Mouse (Mus musculus) brain, embryonic 14.5 days (tissue): ENCODE measurements around the gene Map4k4. TPM values are rescaled to one million over a fixed set of nuclear protein-coding genes. Genes with fewer than 3 reads are reported as not detected.

ENCODE experiments used
- DNase-seq: peaks from one replicate; pipeline ENCODE4 v3.0.0-alpha.2; 2011; ENCODE audit warnings: low read depth
- CTCF ChIP-seq: fragments of 200-500 bp; IDR thresholded peaks from 2 replicates; pipeline ENCODE4 v1.5.1; 2012; ENCODE audit warnings: inconsistent platforms, mild to moderate bottlenecking, moderate library complexity, borderline replicate concordance; ENCODE audit not compliant: insufficient read depth, insufficient read length; ENCODE audit errors: extremely low read depth
- POLR2A ChIP-seq: fragments of 200-500 bp; IDR thresholded peaks from 2 replicates; pipeline ENCODE4 v1.6.1; 2012; ENCODE audit warnings: mild to moderate bottlenecking, inconsistent platforms, borderline replicate concordance; ENCODE audit not compliant: poor library complexity, insufficient read depth, insufficient read length, severe bottlenecking; ENCODE audit errors: extremely low read depth
- polyA plus RNA-seq: library from polyadenylated mRNA; depleted of rRNA; stranded (reverse); fragments of >200 nt; gene quantifications from 2 replicates; pipeline ENCODE4 v1.2.3, GENCODE M21; 2012

Gene Map4k4
- polyA plus RNA-seq, 1 experiment: 424 TPM

DNA sequence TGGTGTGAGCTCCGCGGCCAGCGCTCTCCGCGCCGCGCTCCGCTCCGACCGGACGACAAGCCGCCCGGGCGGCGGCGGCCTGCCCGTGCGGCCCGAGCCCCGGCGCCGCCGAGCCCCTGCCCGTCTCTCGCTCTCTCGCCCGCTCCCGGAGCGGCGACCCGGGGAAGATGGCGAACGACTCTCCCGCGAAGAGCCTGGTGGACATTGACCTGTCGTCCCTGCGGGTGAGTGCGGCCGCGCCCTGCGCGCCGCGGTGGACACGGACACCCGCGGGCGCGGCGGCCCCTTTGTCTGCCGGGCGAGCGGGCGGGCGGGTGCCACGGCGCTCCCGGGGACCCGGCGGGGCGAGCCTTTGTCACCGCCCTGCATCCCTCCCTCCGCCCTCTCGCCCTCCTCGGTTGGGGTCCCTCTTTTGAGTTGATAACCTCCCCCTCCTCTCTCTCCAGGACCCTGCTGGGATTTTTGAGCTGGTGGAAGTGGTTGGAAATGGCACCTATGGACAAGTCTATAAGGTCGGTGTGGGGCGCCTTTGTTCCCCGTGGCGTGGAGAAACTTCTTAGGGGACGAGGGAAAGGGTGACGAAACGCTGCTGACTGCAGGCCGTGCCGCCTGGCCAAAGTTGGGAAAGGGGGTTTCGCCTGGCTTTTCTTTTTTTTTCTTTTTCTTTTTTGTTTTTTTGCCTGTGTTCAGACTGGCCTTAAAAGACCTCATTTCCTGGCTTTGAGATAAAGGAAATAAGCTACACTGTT lies 524 bp downstream of the Map4k4 start:
- peak; percentile 71 for DNase-seq

DNA sequence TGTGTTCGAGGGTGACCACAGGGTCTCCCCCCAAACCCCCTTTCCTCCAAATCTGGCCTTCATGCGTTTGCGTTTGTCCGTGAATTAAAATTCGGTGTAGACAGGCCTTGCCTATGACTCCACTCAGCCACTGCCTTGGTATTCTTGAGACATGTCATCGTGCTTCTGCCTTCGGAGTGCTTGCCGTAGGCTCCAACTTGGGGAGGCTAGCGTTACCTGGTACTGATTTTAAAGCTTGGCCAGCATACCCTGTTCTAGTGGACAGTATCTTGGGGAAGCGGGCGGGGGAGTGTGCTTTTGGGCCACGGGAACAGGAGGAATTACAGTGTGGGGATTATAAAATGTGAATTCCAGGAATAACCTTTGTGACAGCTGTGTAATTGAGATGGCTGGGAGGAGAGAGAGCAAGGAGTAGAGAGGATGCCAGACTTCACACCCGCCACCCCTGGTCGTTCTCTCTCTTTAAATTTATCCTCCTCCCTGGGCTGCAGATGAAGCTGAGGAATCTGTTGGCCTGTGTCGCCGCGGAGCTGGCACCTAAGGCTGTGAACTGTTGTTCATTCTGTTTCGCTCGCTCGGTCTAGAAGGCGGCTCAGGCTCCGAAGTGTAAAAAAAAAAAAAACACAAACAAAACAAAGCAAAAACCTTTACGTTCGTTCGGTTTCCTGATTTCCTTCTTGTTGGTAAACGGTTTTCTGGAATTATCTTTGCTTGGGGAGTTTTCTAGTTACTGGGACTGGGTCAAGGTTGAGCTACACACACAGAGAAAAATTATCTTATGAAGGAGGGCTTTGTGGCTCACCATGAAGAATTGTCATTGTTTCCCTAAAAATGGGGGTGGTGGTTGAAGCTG lies 1.4 kb downstream of the Map4k4 start:
- peak; percentile 75 for DNase-seq
- TF ChIP-seq POLR2A (no peak), CTCF (no peak)

More for the DNA sequence above, 524 bp downstream of the Map4k4 start:
- TF ChIP-seq POLR2A (peak; percentile 37; the same call in 1 of the 2 replicates), CTCF (no peak)

DNA sequence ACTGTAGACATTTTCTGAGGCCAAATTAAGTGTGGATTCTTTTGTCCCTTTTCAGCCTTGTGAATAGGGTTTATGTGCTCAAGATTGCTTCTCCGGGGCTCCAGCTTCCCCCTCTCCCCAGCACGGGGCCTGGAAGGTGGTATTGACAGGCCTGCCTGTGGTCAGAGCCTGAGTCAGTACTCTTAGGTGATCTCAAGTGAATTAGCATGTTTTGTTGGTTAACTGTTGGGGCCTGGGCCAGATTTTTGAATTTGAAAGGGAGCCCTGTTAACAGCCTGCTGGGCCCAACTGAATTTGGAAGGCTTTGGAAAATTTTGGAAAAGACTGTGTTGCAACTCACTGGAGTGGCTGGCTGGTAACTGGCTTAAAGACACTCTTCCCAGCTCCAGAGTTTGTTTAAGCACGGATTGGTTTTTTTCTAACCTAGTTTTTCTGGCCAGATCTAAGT lies 2.0 kb downstream of the Map4k4 start:
- TF ChIP-seq CTCF: no peak
- TF ChIP-seq POLR2A: no peak
- peak; percentile 87 for DNase-seq

DNA sequence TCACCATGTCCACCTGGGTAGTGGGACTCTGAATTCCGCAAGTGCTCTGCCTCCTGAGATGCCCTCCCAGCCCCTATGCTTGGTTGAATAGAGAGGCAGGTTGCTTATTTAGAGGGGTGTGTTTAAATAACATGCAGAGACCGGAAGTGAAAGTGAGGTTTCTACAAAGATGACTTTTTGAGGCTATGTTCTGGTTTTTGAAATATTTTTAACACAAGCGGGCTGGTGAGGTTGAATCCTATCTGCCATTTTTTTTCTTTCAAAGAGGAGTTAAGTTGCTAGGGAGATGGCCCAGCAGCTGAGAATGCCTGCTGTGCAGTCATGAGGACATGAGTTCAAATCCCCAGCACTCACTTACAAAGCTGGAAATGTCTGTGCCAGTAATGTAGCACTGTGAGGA lies 4.0 kb downstream of the Map4k4 start:
- TF ChIP-seq POLR2A: no peak
- TF ChIP-seq CTCF: no peak
- no peak for DNase-seq

DNA sequence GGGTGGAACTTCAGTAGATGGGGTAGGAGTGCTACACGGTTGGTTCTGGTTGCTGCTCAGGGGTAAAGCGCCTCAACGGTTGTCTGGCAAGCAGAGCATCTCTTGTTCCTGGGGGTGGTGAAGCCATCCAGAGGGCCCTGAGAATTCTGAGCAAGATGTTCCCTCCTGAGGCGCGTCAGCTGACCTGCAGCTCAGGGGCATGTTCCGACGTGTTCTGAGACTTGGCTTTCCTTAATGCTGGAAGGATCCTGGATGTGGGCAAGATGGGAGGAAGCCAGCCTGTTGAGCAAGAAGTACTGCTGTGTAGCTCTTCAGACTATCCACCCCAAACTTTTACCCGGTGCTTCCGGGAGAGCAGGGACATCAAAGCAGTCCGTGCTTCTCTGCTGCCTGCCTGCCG lies 6.2 kb downstream of the Map4k4 start:
- DNase-seq: no peak
- TF ChIP-seq POLR2A: no peak
- TF ChIP-seq CTCF: no peak

DNA sequence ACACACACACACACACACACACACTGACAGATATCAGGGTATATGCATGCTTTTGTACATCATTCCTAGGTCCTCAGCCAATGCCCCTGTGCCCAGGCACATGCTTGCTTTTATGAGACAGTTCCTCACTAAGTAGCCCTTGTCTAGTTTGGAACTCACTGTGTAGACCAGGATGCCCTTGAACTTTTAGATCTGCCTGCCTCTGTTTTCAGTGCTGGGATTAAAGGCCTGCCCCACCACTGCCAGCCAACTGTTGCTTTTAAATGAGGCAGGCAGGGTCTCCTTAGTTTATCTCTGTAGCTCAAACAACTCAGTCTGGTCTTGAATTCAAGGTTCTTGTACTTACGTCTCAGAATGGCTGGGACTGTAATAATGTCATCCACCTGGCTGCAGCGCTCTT lies 8.3 kb downstream of the Map4k4 start:
- DNase-seq: no peak
- no peak for TF ChIP-seq CTCF
- TF ChIP-seq POLR2A: no peak

DNA sequence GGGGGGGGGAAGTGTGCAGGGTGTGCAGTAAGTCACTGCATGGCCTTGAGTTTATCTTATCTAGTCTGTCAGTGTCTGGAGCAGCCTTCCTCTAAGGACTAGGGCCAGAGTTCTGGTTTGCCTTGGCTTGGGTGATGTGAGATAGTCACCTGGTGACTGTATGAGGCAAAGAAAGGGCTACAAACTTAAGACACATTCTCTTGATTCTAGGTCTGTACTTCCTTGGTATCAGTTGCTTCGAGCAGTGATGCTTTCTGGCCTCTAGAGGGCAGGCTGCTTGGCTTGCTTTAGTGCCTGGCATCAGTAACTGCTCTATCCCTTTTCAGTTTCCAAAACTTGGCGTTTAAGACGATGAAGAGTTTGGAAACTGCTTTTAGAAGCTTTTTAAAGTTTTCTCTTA lies 10.7 kb downstream of the Map4k4 start:
- peak; percentile 77 for DNase-seq
- no peak for TF ChIP-seq POLR2A
- TF ChIP-seq CTCF: peak; percentile 81; the same call in 1 of the 2 replicates

DNA sequence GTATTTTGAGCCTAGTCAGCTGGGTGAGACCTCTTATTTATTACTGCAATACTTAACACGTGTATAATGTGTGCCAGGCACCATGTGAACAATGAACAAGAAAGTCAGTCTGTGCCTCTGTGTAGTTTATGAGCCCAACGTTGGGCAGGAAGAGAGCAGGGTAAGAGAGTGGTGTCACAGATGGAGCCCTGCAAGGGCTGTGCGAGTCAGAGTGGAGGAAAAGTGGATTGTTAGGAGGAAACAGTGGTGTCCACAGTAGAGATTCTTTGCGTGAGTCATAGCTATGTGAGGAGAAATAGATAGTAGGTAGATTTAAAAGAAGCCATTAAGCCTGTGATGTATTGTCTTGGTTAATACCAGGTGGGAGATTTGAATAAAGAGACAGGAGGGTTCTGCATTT lies 12.5 kb downstream of the Map4k4 start:
- no peak for DNase-seq
- no peak for TF ChIP-seq CTCF

DNA sequence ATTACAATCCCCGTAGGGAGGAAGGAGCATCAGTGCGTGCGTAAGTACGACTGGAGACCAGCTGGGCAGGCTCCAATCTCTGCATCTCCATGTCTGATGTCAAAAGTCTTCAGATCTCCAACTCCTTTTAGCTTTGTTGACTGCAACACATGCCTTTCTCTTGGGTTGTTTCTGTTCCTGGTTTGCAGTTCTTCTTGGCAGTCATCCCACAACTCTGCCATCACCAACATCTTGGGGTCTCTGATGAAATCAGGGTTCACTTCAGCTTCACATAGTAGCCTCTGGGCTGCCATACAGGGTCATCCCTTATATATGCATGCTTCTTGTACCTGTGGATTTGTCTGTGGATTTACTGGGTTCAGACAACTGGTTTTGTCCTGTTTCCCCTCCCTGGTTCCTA lies 15.4 kb downstream of the Map4k4 start:
- no peak for DNase-seq

DNA sequence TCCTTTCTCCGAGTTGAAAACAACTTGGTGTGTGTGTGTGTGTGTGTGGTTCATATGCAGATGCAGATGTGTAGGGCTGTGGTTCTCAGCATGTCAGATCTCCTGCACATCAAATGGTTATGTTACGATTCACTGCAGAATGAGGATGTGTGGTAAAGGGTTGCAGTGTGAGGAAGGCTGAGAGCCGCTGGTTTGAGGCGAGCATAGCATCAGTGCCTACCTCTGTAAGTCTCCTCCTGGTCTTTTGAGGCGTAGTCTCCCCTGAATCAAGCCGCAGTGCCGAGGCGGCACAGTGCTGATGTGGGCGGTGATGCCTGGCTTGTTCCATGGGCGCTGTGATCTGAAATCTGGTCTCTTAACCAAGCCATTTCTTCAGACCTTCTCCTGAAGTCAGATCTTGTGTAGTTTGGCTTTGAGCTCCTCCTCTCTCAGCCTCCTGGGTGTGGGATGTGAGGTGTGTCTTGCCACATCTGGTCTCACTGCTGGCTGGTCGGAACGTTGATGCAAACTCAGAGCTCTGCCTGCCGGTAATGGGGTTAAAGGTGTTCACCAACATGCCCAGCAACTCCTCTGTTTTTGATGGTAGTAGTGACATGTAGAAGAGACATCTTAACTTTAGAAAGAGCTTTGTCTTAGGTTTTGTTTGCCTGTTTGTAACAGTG lies 17.3 kb downstream of the Map4k4 start:
- no peak for DNase-seq
- TF ChIP-seq CTCF (no peak), POLR2A (no peak)

More for the DNA sequence above, 15.4 kb downstream of the Map4k4 start:
- no peak for TF ChIP-seq POLR2A
- TF ChIP-seq CTCF: no peak

DNA sequence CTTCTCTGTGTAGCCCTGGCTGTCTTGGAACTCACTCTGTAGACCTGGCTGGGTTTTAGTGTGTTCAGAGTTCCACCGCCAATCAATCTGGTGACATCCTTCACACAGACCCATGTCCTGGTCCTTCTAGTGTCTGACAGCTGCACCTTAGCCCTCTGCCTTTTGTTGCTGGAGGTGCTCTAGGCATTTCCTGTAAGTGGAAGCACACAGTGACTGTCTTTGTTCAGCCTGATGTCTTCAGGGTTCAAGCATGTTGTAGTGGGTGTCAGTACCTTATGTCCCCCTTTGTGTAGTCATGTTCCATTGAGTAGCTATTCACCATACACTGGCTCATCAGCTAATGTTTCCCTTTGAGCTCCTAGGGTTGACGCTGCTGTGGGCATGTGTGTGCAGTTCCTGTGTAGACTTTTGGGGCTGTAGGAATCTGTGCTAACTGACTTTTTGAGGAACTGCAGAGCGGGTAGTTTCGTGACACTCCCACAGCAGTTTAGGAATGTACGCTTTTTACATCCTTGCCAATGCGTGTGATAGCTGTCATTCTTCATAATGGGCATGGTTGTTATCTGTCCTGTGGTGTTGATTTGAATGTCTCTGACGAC lies 17.9 kb downstream of the Map4k4 start:
- TF ChIP-seq CTCF (no peak), POLR2A (no peak)
- DNase-seq: no peak

DNA sequence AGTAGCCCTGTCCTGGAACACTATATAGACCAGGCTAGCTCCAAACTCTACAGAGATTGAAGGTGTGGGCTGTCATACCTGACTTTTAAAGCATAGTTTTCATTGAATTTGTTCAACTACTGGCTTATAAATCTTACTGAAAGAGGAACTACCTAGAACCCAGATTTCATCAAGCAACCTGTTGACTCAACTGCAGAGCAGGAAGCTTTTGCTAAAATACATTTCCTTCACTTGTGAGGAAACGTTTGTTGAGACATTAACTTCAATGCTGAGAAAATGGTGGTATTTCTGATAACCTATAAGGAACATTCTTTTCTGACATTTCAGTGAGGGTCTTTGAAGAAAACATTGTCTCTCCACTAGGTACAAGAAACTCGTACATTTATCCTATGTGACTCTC lies 19.9 kb downstream of the Map4k4 start:
- TF ChIP-seq POLR2A (no peak), CTCF (no peak)

DNA sequence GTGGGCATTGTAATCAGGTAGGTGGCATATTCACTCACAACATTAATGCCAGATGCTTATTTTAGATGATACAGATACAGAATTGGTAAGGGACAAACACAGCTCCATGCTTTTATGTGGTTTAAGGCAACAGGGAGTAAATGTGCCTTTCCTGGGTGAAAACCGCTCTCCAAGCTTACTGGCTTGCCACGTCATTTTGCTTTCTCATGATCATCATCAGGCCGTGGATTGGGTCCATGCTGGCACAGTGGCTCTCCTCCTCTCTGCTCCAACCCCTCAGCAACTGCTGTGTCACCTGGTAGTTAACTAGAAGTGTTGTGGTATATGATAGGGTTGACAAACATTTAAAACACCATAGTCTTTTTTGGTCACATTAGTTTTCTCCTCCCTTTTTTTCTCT lies 21.3 kb downstream of the Map4k4 start:
- TF ChIP-seq CTCF: no peak
- no peak for TF ChIP-seq POLR2A
- no peak for DNase-seq

More for the DNA sequence above, 19.9 kb downstream of the Map4k4 start:
- DNase-seq: no peak

DNA sequence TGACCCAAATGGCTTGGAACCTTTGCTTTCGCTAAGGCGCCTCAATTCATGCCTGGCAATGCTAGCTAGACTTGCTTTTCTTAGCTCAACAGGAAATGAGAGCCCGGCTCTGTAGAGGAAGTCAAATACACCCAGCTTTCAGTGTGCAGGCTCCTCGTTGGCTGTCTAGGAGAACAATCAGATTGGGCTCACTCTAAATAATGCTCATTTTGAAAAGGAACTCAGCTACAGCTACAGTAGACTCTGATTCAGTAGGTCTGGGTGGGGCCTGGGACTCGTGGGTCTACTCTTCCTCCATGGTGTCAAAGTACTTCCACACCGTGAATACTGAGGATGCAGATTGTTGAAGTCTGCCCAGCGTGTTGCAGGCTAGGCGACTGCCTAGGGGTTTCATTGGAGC lies 22.0 kb downstream of the Map4k4 start:
- DNase-seq: no peak
- TF ChIP-seq POLR2A (no peak), CTCF (no peak)
